Mouse (Mus musculus): ENCODE measurements around the gene Mzf1. TPM values are rescaled to one million over a fixed set of nuclear protein-coding genes. Genes with fewer than 3 reads are reported as not detected.

Gene Mzf1
- polyA plus RNA-seq, 1 experiment: 0.95 TPM

DNA sequence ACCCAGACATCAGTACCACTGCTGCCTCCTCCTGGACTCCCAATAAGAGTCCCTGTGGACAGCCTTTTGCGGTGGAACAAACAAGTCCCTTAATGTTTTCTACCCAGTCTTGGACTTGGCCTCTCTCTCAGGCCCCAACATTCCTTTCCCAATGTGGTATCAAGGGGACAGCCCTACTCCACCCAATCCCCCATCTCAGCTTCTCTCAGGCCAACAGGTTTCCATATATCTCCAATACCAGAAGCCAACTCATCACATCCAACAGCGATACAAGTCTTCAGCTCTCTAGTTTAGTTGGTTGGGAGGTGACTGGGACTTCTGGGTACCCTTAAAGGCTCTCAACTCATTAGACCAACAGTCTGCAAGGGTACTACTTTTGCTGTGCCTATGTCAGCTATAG lies 1.1 kb downstream of the Mzf1 start:
- TF ChIP-seq POLR2A (IDR thresholded peaks at IDR 0.05; ENCODE audit: low read depth, low read length): no peak
- TF ChIP-seq CTCF (IDR thresholded peaks at IDR 0.05; ENCODE audit: extremely low read depth, insufficient read length, insufficient replicate concordance, low read depth, low read length): no peak
- Histone ChIP-seq H3K4me1 (ENCODE audit: control insufficient read depth, insufficient read depth, insufficient read length, low read length) (no peaks in the 10 kb centered on the region), H3K27me3 (ENCODE audit: control insufficient read depth, insufficient read depth, low read length) (no peaks in the 10 kb centered on the region), H3K36me3 (ENCODE audit: control insufficient read depth, insufficient read depth, low read length) (no peaks in the 10 kb centered on the region), H3K4me3 (ENCODE audit: low read depth, low read length) (no peak overlapping the region), H3K27ac (ENCODE audit: insufficient read depth, low read depth, low read length) (no peak overlapping the region)
- WGBS: 90% methylated on average over 2 of the region's 2 CpGs

DNA sequence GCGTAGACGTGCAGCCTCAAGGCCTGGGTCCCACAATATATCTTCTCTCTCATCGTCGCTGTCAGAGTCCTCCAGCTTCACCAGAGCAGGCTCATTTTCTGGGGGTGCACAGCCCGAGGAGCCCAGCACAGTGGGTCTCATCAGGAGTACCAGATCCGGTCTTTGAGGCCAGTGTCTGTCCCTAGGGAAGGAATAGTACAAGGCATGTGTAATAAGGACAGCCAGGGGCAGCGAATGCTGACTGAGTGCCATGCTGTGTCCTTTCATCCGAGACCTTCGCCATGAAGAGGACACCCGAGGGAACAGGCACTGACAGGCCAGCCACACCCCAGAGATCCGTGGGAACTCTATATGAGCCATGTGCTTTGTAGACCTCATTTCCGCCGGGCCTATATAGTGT lies 1.6 kb downstream of the Mzf1 start:
- Histone ChIP-seq H3K36me3 (ENCODE audit: control insufficient read depth, insufficient read depth, low read length) (no peaks in the 10 kb centered on the region), H3K27ac (ENCODE audit: insufficient read depth, low read depth, low read length) (no peak overlapping the region), H3K4me1 (ENCODE audit: control insufficient read depth, insufficient read depth, insufficient read length, low read length) (no peaks in the 10 kb centered on the region), H3K4me3 (ENCODE audit: low read depth, low read length) (no peak overlapping the region), H3K27me3 (ENCODE audit: control insufficient read depth, insufficient read depth, low read length) (no peaks in the 10 kb centered on the region)
- no peak for TF ChIP-seq POLR2A (IDR thresholded peaks at IDR 0.05; ENCODE audit: low read depth, low read length)
- no peak for TF ChIP-seq CTCF (IDR thresholded peaks at IDR 0.05; ENCODE audit: extremely low read depth, insufficient read length, insufficient replicate concordance, low read depth, low read length)
- WGBS: 87% methylated on average over 13 of the region's 13 CpGs

DNA sequence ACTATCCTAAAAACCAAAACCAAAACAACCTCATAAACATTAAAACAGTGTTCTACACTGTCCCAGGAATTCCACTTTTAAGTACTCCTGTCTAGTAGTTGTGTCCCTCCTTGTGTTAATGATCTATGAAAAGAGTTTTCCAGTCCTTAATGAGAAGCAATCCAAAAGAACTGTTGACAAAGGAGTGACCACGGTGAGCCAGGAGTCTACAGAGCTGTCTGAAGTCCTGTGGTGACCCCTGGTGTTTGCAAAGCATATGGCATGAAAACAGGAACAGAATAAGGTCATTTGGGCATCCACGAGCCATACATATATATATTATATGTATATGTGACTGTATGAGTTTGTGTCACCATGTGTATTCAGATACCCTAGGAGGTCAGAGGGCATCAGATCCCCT lies 8.5 kb downstream of the Mzf1 start:
- Histone ChIP-seq H3K4me1 (ENCODE audit: control insufficient read depth, insufficient read depth, insufficient read length, low read length) (peaks cover 12% of the 10 kb centered on the region), H3K27me3 (ENCODE audit: control insufficient read depth, insufficient read depth, low read length) (peaks cover 20% of the 10 kb centered on the region), H3K4me3 (ENCODE audit: low read depth, low read length) (no peak overlapping the region), H3K36me3 (ENCODE audit: control insufficient read depth, insufficient read depth, low read length) (no peaks in the 10 kb centered on the region), H3K27ac (ENCODE audit: insufficient read depth, low read depth, low read length) (no peak overlapping the region)
- no peak for TF ChIP-seq POLR2A (IDR thresholded peaks at IDR 0.05; ENCODE audit: low read depth, low read length)
- TF ChIP-seq CTCF (IDR thresholded peaks at IDR 0.05; ENCODE audit: extremely low read depth, insufficient read length, insufficient replicate concordance, low read depth, low read length): peak; percentile 64; the same call in 1 of the 2 replicates
- WGBS: 0% methylated on average over 2 of the region's 2 CpGs

DNA sequence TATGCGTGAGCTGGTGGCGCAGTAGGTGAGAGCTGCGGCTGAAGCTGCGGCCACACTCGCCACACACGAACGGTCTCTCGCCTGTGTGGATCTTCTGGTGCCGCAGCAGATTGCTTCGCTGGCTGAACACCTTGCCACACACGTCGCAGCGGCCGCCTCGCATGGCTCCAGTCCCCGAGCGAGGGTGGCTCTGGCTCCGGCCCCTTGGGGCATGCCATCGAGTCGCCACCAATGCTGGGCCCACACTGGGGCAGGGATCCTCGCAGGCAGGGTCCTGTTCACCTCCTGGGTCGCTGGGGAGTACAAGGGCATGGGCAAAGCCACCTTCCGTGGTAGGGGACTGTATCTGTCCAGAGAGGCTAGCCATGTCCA lies 10.3 kb downstream of the Mzf1 start:
- no peaks in the 10 kb centered on the region for H3K36me3 ChIP-seq (ENCODE audit: control insufficient read depth, insufficient read depth, low read length)
- 6% methylated on average over 23 of the region's 23 CpGs for WGBS
- no peak for TF ChIP-seq CTCF (IDR thresholded peaks at IDR 0.05; ENCODE audit: extremely low read depth, insufficient read length, insufficient replicate concordance, low read depth, low read length)
- TF ChIP-seq POLR2A (IDR thresholded peaks at IDR 0.05; ENCODE audit: low read depth, low read length): no peak
- peaks cover 20% of the 10 kb centered on the region for H3K27me3 ChIP-seq (ENCODE audit: control insufficient read depth, insufficient read depth, low read length)
- peak overlapping the region; percentile 55 for H3K4me3 ChIP-seq (ENCODE audit: low read depth, low read length)
- H3K4me1 ChIP-seq (ENCODE audit: control insufficient read depth, insufficient read depth, insufficient read length, low read length): peaks cover 12% of the 10 kb centered on the region
- no peak overlapping the region for H3K27ac ChIP-seq (ENCODE audit: insufficient read depth, low read depth, low read length)

DNA sequence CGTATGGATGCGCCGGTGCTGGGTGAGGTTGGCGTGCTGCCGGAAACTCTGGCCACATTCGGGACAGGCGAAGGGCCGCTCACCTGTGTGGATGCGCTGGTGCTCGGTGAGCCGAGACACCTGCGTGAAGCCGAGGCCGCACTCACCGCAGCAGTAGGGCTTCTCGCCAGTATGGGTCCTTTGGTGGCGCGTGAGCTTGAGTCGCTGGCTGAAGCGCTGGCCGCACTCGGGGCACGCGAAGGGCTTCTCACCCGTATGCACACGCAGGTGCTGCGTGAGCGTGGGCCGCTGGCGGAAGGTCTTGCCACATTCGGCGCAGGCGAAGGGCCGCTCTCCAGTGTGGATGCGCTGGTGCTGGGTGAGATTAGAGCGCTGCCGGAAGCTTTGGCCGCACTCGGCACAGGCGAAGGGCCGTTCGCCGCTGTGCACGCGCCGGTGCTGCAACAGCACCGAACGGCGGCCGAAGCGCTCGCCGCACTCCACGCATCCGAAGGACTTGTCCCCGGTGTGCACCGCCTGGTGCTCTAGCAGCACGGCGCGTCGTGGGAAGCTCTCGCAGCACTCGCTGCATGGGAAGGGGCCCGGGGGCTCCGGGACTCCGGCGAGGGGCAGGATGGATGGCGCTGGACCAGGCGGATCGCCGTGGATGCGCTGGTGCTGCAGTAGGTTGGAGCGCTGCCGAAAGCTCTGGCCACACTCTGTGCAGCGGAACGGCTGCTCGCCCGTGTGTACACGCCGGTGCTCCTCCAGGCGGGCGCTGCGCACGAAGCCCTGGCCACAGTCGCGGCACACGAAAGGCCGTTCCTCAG lies 10.9 kb downstream of the Mzf1 start:
- 9% methylated on average over 88 of the region's 88 CpGs for WGBS
- no peak overlapping the region for H3K27ac ChIP-seq (ENCODE audit: insufficient read depth, low read depth, low read length)
- TF ChIP-seq CTCF (IDR thresholded peaks at IDR 0.05; ENCODE audit: extremely low read depth, insufficient read length, insufficient replicate concordance, low read depth, low read length): no peak
- TF ChIP-seq POLR2A (IDR thresholded peaks at IDR 0.05; ENCODE audit: low read depth, low read length): no peak
- H3K4me3 ChIP-seq (ENCODE audit: low read depth, low read length): peak overlapping the region; percentile 55
- no peaks in the 10 kb centered on the region for H3K36me3 ChIP-seq (ENCODE audit: control insufficient read depth, insufficient read depth, low read length)
- H3K4me1 ChIP-seq (ENCODE audit: control insufficient read depth, insufficient read depth, insufficient read length, low read length): peaks cover 16% of the 10 kb centered on the region
- H3K27me3 ChIP-seq (ENCODE audit: control insufficient read depth, insufficient read depth, low read length): peaks cover 20% of the 10 kb centered on the region

DNA sequence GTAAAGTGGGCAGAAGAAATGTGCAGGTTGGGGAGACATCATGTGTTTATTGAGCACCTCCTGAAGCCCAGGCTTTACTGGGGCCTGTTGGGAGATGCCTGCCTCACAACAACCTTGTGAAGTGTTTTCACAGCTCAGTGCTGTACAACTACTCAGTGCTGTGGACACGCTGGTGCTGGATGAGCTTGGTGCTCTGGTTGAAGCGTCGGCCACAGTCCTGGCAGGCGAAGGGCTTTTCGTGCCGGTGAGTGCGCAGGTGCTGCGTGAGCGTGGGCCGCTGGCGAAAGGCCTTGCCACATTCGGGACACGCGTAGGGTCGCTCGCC lies 11.5 kb downstream of the Mzf1 start:
- WGBS: 72% methylated on average over 16 of the region's 16 CpGs
- Histone ChIP-seq H3K4me3 (ENCODE audit: low read depth, low read length) (peak overlapping the region; percentile 55; the same call in 1 of the 2 replicates), H3K36me3 (ENCODE audit: control insufficient read depth, insufficient read depth, low read length) (no peaks in the 10 kb centered on the region), H3K27ac (ENCODE audit: insufficient read depth, low read depth, low read length) (no peak overlapping the region), H3K27me3 (ENCODE audit: control insufficient read depth, insufficient read depth, low read length) (peaks cover 20% of the 10 kb centered on the region), H3K4me1 (ENCODE audit: control insufficient read depth, insufficient read depth, insufficient read length, low read length) (peaks cover 16% of the 10 kb centered on the region)
- no peak for TF ChIP-seq POLR2A (IDR thresholded peaks at IDR 0.05; ENCODE audit: low read depth, low read length)
- no peak for TF ChIP-seq CTCF (IDR thresholded peaks at IDR 0.05; ENCODE audit: extremely low read depth, insufficient read length, insufficient replicate concordance, low read depth, low read length)

DNA sequence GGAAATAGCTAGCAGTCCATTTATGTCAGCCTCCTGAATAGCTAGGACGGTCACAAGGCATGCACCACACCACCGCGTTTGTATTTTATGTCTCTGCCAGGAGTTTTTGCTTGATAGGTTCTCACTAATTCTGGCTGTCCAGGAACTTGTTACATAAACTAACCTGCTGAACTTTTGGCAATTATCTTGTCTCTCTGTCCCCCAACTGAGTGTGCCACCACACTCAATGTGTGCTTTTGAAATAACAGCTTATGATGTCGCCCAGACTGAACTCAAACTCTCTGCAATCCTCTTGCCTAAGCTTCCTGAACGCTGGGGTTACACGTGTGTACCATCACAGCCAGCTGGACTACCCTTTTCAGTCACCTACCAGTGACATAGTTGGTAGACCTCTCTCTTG lies 12.1 kb downstream of the Mzf1 start:
- Histone ChIP-seq H3K27me3 (ENCODE audit: control insufficient read depth, insufficient read depth, low read length) (peaks cover 20% of the 10 kb centered on the region), H3K4me3 (ENCODE audit: low read depth, low read length) (no peak overlapping the region), H3K27ac (ENCODE audit: insufficient read depth, low read depth, low read length) (no peak overlapping the region), H3K36me3 (ENCODE audit: control insufficient read depth, insufficient read depth, low read length) (no peaks in the 10 kb centered on the region), H3K4me1 (ENCODE audit: control insufficient read depth, insufficient read depth, insufficient read length, low read length) (peaks cover 16% of the 10 kb centered on the region)
- 84% methylated on average over 6 of the region's 6 CpGs for WGBS
- TF ChIP-seq CTCF (IDR thresholded peaks at IDR 0.05; ENCODE audit: extremely low read depth, insufficient read length, insufficient replicate concordance, low read depth, low read length): no peak
- TF ChIP-seq POLR2A (IDR thresholded peaks at IDR 0.05; ENCODE audit: low read depth, low read length): no peak
